Mouse (Mus musculus): ENCODE measurements around the gene Xpnpep2. TPM values are rescaled to one million over a fixed set of nuclear protein-coding genes. Genes with fewer than 3 reads are reported as not detected.

Gene Xpnpep2
- polyA plus RNA-seq (2015; fragmentation: Illumina TruSeq; extraction: RNeasy Lipid Tissue Mini Kit (QIAGEN cat#74804); ENCODE audit: insufficient read depth, low replicate concordance): not detected

DNA sequence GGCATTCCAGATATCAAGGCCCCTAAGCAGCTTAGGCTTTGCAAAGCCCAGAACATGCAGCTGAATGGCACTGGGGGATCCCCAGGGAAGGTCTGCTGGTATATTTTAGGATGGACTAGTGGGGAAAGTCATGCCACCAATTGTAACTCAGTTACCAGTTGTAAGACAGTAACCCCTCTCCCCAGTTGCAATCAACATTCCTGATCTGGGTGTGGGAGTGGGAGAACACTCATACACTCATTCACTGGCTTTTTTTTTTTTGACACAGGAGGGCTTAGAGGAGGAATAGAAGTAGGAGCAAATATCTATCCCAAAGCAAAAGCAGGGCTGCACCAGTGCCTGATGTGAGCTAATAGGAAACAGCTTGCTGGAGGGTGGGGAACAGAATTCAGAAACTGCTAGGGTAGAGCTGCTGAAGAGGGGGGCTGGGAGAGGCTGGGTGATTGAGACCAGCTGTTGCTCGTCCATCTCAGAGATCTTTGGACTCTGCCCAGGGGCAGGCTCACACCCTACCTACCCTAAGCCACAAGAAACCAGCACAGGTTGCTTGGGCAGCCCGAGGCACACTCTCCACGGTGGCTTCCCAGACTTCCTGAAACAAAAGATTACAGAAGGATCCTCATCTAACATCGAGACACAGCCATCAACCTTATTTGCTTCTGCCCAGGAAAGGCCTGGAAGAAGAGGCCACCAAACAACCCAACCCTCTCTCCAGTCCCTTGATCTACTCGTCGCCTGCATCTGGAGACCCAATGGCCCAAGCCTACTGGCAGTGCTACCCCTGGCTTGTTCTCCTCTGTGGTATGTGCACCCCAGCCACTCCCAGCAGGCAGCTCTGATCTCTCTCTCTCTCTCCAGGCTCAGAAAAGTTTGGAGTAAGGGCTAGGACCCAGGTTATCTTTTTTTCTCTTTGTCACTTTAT, at the start of gene Xpnpep2:
TSS of gene Xpnpep2 (plus strand) at position 332 of the 922 bp plus-strand sequence.

DNA sequence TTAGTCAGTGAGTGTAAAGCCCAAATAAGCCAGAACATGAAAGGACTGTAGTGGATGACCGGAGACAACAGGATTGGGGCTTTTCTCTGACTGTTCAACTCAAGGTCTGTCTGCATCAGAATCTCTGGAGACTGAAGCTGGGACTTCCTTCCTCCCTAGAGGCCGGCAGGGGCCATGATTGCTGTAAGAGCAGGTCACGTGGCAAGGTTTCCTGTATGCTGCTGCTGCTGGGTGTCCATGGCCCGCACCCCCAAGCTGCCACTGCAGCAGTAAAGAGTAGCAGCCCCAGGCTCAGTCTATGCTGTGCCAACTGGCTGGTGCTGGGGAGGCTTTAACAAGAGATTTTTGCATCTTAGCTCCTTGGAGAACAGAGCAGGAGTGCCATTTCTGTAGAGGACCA, 37.7 kb downstream of the Xpnpep2 start, which contains the start of gene Sash3:
TSS of gene Sash3 (plus strand) at position 175 of the 400 bp plus-strand sequence.

Other genes starting within 250 kb of the Xpnpep2 start
- gene Smarca1, start 215.8 kb upstream of the Xpnpep2 start, polyA plus RNA-seq (2015; fragmentation: Illumina TruSeq; extraction: RNeasy Lipid Tissue Mini Kit (QIAGEN cat#74804); ENCODE audit: insufficient read depth, low replicate concordance): 1.6 TPM
- gene Ocrl, start 196.3 kb upstream of the Xpnpep2 start, polyA plus RNA-seq (2015; fragmentation: Illumina TruSeq; extraction: RNeasy Lipid Tissue Mini Kit (QIAGEN cat#74804); ENCODE audit: insufficient read depth, low replicate concordance): 23.5 TPM
- 0.76 TPM for gene Apln, start 73.9 kb upstream of the Xpnpep2 start, polyA plus RNA-seq (2015; fragmentation: Illumina TruSeq; extraction: RNeasy Lipid Tissue Mini Kit (QIAGEN cat#74804); ENCODE audit: insufficient read depth, low replicate concordance)
- gene Sash3, start 37.7 kb downstream of the Xpnpep2 start, polyA plus RNA-seq (2015; fragmentation: Illumina TruSeq; extraction: RNeasy Lipid Tissue Mini Kit (QIAGEN cat#74804); ENCODE audit: insufficient read depth, low replicate concordance): 176 TPM
- gene Zdhhc9, start 100.2 kb downstream of the Xpnpep2 start, polyA plus RNA-seq (2015; fragmentation: Illumina TruSeq; extraction: RNeasy Lipid Tissue Mini Kit (QIAGEN cat#74804); ENCODE audit: insufficient read depth, low replicate concordance): 27.6 TPM
- gene Utp14a, start 148.1 kb downstream of the Xpnpep2 start, polyA plus RNA-seq (2015; fragmentation: Illumina TruSeq; extraction: RNeasy Lipid Tissue Mini Kit (QIAGEN cat#74804); ENCODE audit: insufficient read depth, low replicate concordance): 58.1 TPM
- gene Bcorl1, start 232.6 kb downstream of the Xpnpep2 start, polyA plus RNA-seq (2015; fragmentation: Illumina TruSeq; extraction: RNeasy Lipid Tissue Mini Kit (QIAGEN cat#74804); ENCODE audit: insufficient read depth, low replicate concordance): 2.5 TPM